Mouse (Mus musculus) E14TG2a.4 (cell line): ENCODE data around the gene Tent5c.

Source experiments
- CTCF ChIP-seq: conservative IDR thresholded peaks from 2 replicates; pipeline ENCODE4 v1.5.1; 2014; ENCODE audit warnings: low read length
- NANOG ChIP-seq: IDR thresholded peaks from 2 replicates; pipeline ENCODE4 v1.6.1; 2014; ENCODE audit warnings: borderline replicate concordance, low read length, mixed read lengths

GRCm38 (mm10) chr3:100502516-100502915 is 13.4 kb upstream of the Tent5c start:
- TF ChIP-seq CTCF (no peak), NANOG (no peak)
